Mouse (Mus musculus): Measurements from ENCODE around the gene Spns3.

- TF ChIP-seq CTCF (IDR thresholded peaks at IDR 0.05; ENCODE audit: low read depth, low read length) (no peak), POLR2A (IDR thresholded peaks at IDR 0.05; ENCODE audit: insufficient read depth, low read length) (no peak)
Observed at GRCm38 (mm10) chr11:72477653-72478052, 72.7 kb downstream of the Spns3 start.

Measured in ES-Bruce4 (cell line).